Mouse (Mus musculus) adrenal gland, postnatal 14 days (tissue): ENCODE data around the gene Kif18b. TPM values are rescaled to one million over a fixed set of nuclear protein-coding genes. Genes with fewer than 3 reads are reported as not detected.

Source experiments
- DNase-seq: peaks from one replicate; pipeline ENCODE4 v3.0.0; 2021; ENCODE audit warnings: mixed read lengths
- total RNA-seq: library from RNA; stranded (reverse); gene quantifications from 2 replicates; pipeline ENCODE4 v1.2.3, GENCODE M21; 2021

Gene Kif18b
- total RNA-seq, 1 experiment from 2014 or later: 8.6 TPM

- no peak for DNase-seq
Observed at GRCm38 (mm10) chr11:102881314-102882198, 43.4 kb downstream of the Kif18b start.

DNA sequence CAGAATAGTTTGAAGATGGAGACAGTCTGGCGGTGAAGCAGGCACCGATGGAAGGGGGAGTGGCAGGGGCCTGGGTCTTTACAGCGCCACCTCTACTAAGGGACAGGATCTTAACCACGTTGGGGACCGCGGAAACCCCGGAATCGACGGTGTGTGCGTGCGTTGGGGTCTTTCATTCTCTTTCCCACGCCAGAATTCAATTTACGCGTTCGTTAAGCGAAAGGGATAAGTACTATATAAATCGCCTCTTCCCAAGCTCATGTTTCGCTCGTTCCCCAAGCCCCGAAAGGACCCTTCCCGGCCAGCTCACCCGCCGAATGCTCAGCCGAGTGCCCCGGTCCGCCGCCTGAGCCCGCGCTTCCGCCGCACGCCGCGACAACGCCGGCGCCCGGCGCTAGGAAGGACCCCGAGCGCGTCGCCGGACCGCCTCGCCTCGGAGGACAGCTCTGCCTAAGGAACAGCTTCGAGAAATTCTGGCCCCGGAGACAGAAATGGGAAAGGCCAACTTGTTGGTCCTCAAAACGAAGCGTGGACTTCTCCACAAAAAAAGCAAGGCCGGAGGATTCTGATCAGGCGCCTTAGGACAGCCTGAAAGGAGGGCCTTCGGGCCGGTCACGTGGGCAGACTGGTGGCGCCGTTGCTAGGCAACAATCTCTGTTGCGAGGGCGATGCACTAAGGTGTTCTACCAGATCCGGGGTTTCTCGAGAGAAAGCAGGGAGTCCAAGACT is 44.2 kb downstream of the Kif18b start, which contains the start of the genes Eftud2 and Ccdc103:
Gene Eftud2, minus strand, starts transcription at position 401 of the 729 bp plus-strand sequence.
Gene Ccdc103, plus strand, starts transcription at position 620 of the 729 bp plus-strand sequence.
- peak; percentile 95 for DNase-seq

DNA sequence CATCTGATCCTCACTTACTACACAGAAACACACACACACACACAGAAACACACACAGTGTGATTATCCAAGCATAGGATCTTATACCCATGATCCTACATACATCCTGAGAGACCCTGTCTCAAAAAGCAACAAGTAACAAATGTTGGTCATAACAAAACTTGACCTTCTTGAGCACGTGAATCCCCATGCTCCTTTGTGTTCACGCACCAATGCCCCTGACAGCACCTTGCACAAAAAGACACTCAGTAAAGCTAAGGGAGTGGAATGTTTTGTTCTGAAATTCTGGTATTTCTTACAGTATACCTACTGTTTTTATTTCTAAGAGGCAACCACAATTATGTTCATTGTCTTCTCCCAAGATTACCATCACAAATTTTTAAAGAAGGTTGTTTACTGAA is 45.4 kb downstream of the Kif18b start:
- DNase-seq: no peak

- DNase-seq: no peak
Observed at GRCm38 (mm10) chr11:102874801-102875334, 50.1 kb downstream of the Kif18b start.

- peak; percentile 80 for DNase-seq
Observed at GRCm38 (mm10) chr11:102864272-102864671, 60.7 kb downstream of the Kif18b start.

- no peak for DNase-seq
Observed at GRCm38 (mm10) chr11:102859933-102860332, 65.0 kb downstream of the Kif18b start.

GRCm38 (mm10) chr11:102858951-102859350 is 66.0 kb downstream of the Kif18b start:
- DNase-seq: no peak

- DNase-seq: no peak
Observed at GRCm38 (mm10) chr11:102855941-102856340, 69.0 kb downstream of the Kif18b start.

Other genes with a start within 250 kb of the Kif18b start
- gene Ccdc43, start 227.3 kb downstream of the Kif18b start, total RNA-seq: 23.2 and 23.6 TPM in 2 replicates
- gene Adam11, start 163.7 kb downstream of the Kif18b start, total RNA-seq: 10.3 and 17.2 TPM in 2 replicates
- 22.5 and 24.7 TPM in 2 replicates for gene Gjc1, start 105.4 kb downstream of the Kif18b start, total RNA-seq
- gene Higd1b, start 89.3 kb downstream of the Kif18b start, total RNA-seq: 3.8 and 4.1 TPM in 2 replicates
- gene Eftud2, start 44.1 kb downstream of the Kif18b start, total RNA-seq: 79.9 and 96.2 TPM in 2 replicates
- gene Ccdc103, start 43.9 kb downstream of the Kif18b start, total RNA-seq: 0.38 and 0.59 TPM in 2 replicates
- not detected in 2 replicates for gene Fam187a, start 40.0 kb downstream of the Kif18b start, total RNA-seq
- gene Gfap, start 24.2 kb downstream of the Kif18b start, total RNA-seq: 0.68 and 1.2 TPM in 2 replicates
- gene C1ql1, start 21.6 kb upstream of the Kif18b start, total RNA-seq: 35.3 TPM in 2 replicates
- gene Nmt1, start 103.1 kb upstream of the Kif18b start, total RNA-seq: 88.8 and 93.1 TPM in 2 replicates
- 65.0 and 66.3 TPM in 2 replicates for gene Dcakd, start 103.2 kb upstream of the Kif18b start, total RNA-seq
- gene Plcd3, start 176.5 kb upstream of the Kif18b start, total RNA-seq: 9.3 and 11.2 TPM in 2 replicates
- 77.8 and 84.9 TPM in 2 replicates for gene Acbd4, start 176.6 kb upstream of the Kif18b start, total RNA-seq
- gene Hexim1, start 191.1 kb upstream of the Kif18b start, total RNA-seq: 57.8 and 62.1 TPM in 2 replicates
- 3.9 and 5.6 TPM in 2 replicates for gene Hexim2, start 207.3 kb upstream of the Kif18b start, total RNA-seq
- gene Fmnl1, start 246.0 kb upstream of the Kif18b start, total RNA-seq: 14.4 and 30.4 TPM in 2 replicates